Mouse (Mus musculus) liver, embryonic 14.5 days (tissue): Measurements from ENCODE around the gene Slc25a19. TPM values are rescaled to one million over a fixed set of nuclear protein-coding genes. Genes with fewer than 3 reads are reported as not detected.

Experiments
- ATAC-seq: fragments of 200-750 bp; cut with Nextera tagmentation; 2 replicates; pipeline ENCODE4 v1.8.0; 2017; ENCODE audit warnings: moderate number of reproducible peaks, mild to moderate bottlenecking, moderate library complexity; ENCODE audit not compliant: insufficient read depth
- DNase-seq, 3 experiments: peaks; one replicate each; pipeline ENCODE4 v3.0.0-alpha.2; 2012 to 2013; ENCODE audit warnings: low read depth in 3 of 3, low spot score in 3 of 3
- H3K27ac ChIP-seq: fragments of 300-500 bp; sonication (generic); 2 replicates; pipeline ENCODE4 v1.5.1; 2014; ENCODE audit warnings: moderate library complexity, mild to moderate bottlenecking, control low read depth, inconsistent platforms
- H3K27me3 ChIP-seq: fragments of 300-500 bp; sonication (generic); 2 replicates; pipeline ENCODE4 v1.6.1; 2014; ENCODE audit warnings: mild to moderate bottlenecking, low read length, moderate library complexity; ENCODE audit not compliant: control insufficient read depth, insufficient read depth
- H3K36me3 ChIP-seq: fragments of 300-500 bp; sonication (generic); replicated peaks from 2 replicates; pipeline ENCODE4 v1.6.1; 2014; ENCODE audit warnings: low read depth; ENCODE audit not compliant: control insufficient read depth, insufficient read depth
- H3K4me1 ChIP-seq, 2 experiments: fragments of 200-500 bp in 1 of 2; fragments of 300-500 bp in 1 of 2; sonication (generic) in 1 of 2; replicated peaks; 2 replicates each; pipeline ENCODE4 v1.6.1; 2012 to 2014; ENCODE audit warnings: antibody characterized with exemption in 1 of 2, inconsistent platforms in 1 of 2, low read length in 1 of 2; ENCODE audit not compliant: control insufficient read depth in 2 of 2, insufficient read depth in 2 of 2
- H3K4me2 ChIP-seq: fragments of 300-500 bp; sonication (generic); 2 replicates; pipeline ENCODE4 v1.6.1; 2014; ENCODE audit warnings: low read depth, mild to moderate bottlenecking, control low read depth, moderate library complexity
- H3K4me3 ChIP-seq, 2 experiments: fragments of 200-500 bp in 1 of 2; fragments of 300-500 bp in 1 of 2; sonication (generic) in 1 of 2; 2 replicates each; pipeline ENCODE4 v1.5.1; 2012 to 2014; ENCODE audit warnings: low read depth in 2 of 2, low read length in 2 of 2, mild to moderate bottlenecking in 2 of 2, control low read depth in 1 of 2, inconsistent platforms in 1 of 2, moderate library complexity in 1 of 2; ENCODE audit not compliant: insufficient read depth in 1 of 2
- H3K9ac ChIP-seq: fragments of 300-500 bp; sonication (generic); replicated peaks from 2 replicates; pipeline ENCODE4 v1.6.1; 2014; ENCODE audit warnings: mild to moderate bottlenecking, control low read depth, moderate library complexity
- H3K9me3 ChIP-seq: fragments of 300-500 bp; sonication (generic); 2 replicates; pipeline ENCODE4 v1.6.1; 2016; ENCODE audit warnings: low read length, mixed read lengths; ENCODE audit not compliant: control insufficient read depth
- CTCF ChIP-seq: IDR thresholded peaks from 2 replicates; pipeline ENCODE4 v1.5.1; 2016; ENCODE audit warnings: antibody characterized with exemption, low read depth, control low read depth
- EP300 ChIP-seq: IDR thresholded peaks from 2 replicates; pipeline ENCODE4 v1.6.1; 2016; ENCODE audit warnings: antibody characterized with exemption, low read depth
- WGBS: fragments of 180-500 bp; shearing (Covaris S2); extraction: QIAGEN DNeasy Blood & Tissue Kit; methylation state at CpG from one replicate; pipeline ENCODE4 v1.1.7; 2014; ENCODE audit not compliant: insufficient replicate concordance; 5-methylcytosine and 5-hydroxymethylcytosine counted together
- polyA plus RNA-seq, 2 experiments: library from polyadenylated mRNA; depleted of rRNA in 1 of 2; stranded (reverse) in 1 of 2; unstranded in 1 of 2; fragments of >200 nt; fragmentation: Nextera tagmentation in 1 of 2; extraction: Ambion mirVana in 1 of 2; gene quantifications; 2 replicates each; pipeline versions ENCODE4 v1.2.1 to v1.2.3; 2012 to 2014

Gene Slc25a19
- polyA plus RNA-seq, 2 experiments = 8.5 to 10.5 TPM

- no peaks in the 10 kb centered on the region for H3K27me3 ChIP-seq
- H3K4me3 ChIP-seq = peak overlapping the region; percentile 75 to 82
- peak in 1 of 3 experiments; percentile 31 for DNase-seq
- 0 out of 2 replicates have a peak, but pooled peaks have one; percentile 16 for TF ChIP-seq CTCF
- TF ChIP-seq EP300 = no peak
- H3K4me2 ChIP-seq = peak overlapping the region; percentile 90
- H3K4me1 ChIP-seq = peaks cover 8 to 12% of the 10 kb centered on the region in 2 experiments
- peak; percentile 27; the same call in 1 of the 2 replicates for ATAC-seq
- 1% methylated on average over 13 of the region's 13 CpGs for WGBS
- H3K9ac ChIP-seq = peak overlapping the region; percentile 81
- H3K27ac ChIP-seq = peak overlapping the region; percentile 53
- no peaks in the 10 kb centered on the region for H3K9me3 ChIP-seq
- H3K36me3 ChIP-seq = peaks cover 23% of the 10 kb centered on the region
Observed at GRCm38 (mm10) chr11:115612059-115612409, 16.1 kb downstream of the Slc25a19 start.

- Histone ChIP-seq H3K36me3 (peaks cover 31% of the 10 kb centered on the region), H3K4me2 (peak overlapping the region; percentile 90)
Observed at GRCm38 (mm10) chr11:115611173-115611572, 16.9 kb downstream of the Slc25a19 start.

GRCm38 (mm10) chr11:115609576-115609975 lies 18.5 kb downstream of the Slc25a19 start:
- TF ChIP-seq CTCF (no peak), EP300 (no peak)
- Histone ChIP-seq H3K27ac (no peak overlapping the region), H3K9ac (no peak overlapping the region), H3K9me3 (no peaks in the 10 kb centered on the region), H3K4me1 (peaks cover 8 to 18% of the 10 kb centered on the region in 2 experiments), H3K4me3 (no peak overlapping the region), H3K4me2 (no peak overlapping the region), H3K27me3 (no peaks in the 10 kb centered on the region), H3K36me3 (peaks cover 36% of the 10 kb centered on the region)
- DNase-seq (no peak), ATAC-seq (no peak)
- WGBS = 57% methylated on average over 3 of the region's 3 CpGs

More at GRCm38 (mm10) chr11:115611173-115611572, 16.9 kb downstream of the Slc25a19 start:
- TF ChIP-seq CTCF (no peak), EP300 (no peak)
- no peak for DNase-seq
- Histone ChIP-seq H3K4me1 (peaks cover 8 to 12% of the 10 kb centered on the region in 2 experiments), H3K27ac (no peak overlapping the region), H3K27me3 (no peaks in the 10 kb centered on the region), H3K9me3 (no peaks in the 10 kb centered on the region), H3K4me3 (peak overlapping the region in 1 of 2 experiments; percentile 75; a peak in 2 of 4 replicates), H3K9ac (0 out of 2 replicates have a peak overlapping the region, but pooled peaks have one; percentile 81)
- WGBS = 72% methylated on average over 6 of the region's 6 CpGs
- ATAC-seq = no peak

- TF ChIP-seq EP300 (no peak), CTCF (no peak)
- peaks cover 8 to 17% of the 10 kb centered on the region in 2 experiments for H3K4me1 ChIP-seq
- DNase-seq (no peak), ATAC-seq (no peak)
- no peaks in the 10 kb centered on the region for H3K9me3 ChIP-seq
- no peak overlapping the region for H3K4me3 ChIP-seq
- H3K27ac ChIP-seq = no peak overlapping the region
- H3K36me3 ChIP-seq = peaks cover 36% of the 10 kb centered on the region
- H3K27me3 ChIP-seq = no peaks in the 10 kb centered on the region
- WGBS = 82% methylated on average over 23 of the region's 23 CpGs
- H3K9ac ChIP-seq = no peak overlapping the region
- H3K4me2 ChIP-seq = no peak overlapping the region
Observed at GRCm38 (mm10) chr11:115608421-115609399, 19.4 kb downstream of the Slc25a19 start.

- no peak overlapping the region for H3K4me2 ChIP-seq
- WGBS = 89% methylated on average over 18 of the region's 18 CpGs
- H3K4me3 ChIP-seq = no peak overlapping the region
- peaks cover 7 to 20% of the 10 kb centered on the region in 2 experiments; a peak in 3 of 4 replicates for H3K4me1 ChIP-seq
- ATAC-seq (no peak), DNase-seq (no peak)
- no peaks in the 10 kb centered on the region for H3K9me3 ChIP-seq
- TF ChIP-seq CTCF (no peak), EP300 (no peak)
- no peak overlapping the region for H3K27ac ChIP-seq
- H3K36me3 ChIP-seq = peaks cover 36% of the 10 kb centered on the region
- H3K9ac ChIP-seq = no peak overlapping the region
- H3K27me3 ChIP-seq = no peaks in the 10 kb centered on the region
Observed at GRCm38 (mm10) chr11:115606733-115607132, 21.4 kb downstream of the Slc25a19 start.
